Mouse (Mus musculus) lung, postnatal 0 days (tissue): Measurements from ENCODE around the gene Slc16a1.

Experiments
- CTCF ChIP-seq: IDR thresholded peaks from 2 replicates; pipeline ENCODE4 v1.5.1; 2016; ENCODE audit warnings: antibody characterized with exemption, mild to moderate bottlenecking
- EP300 ChIP-seq: IDR thresholded peaks from 2 replicates; pipeline ENCODE4 v1.6.1; 2016; ENCODE audit warnings: antibody characterized with exemption, mild to moderate bottlenecking, control low read depth

- TF ChIP-seq CTCF = peak; percentile 86
- TF ChIP-seq EP300 = no peak
These were observed 62.4 kb downstream of the Slc16a1 start for GRCm38 (mm10) chr3:104700751-104701335.
